ENCODE assay signal across 13 mouse cellular contexts in genomic region chr3:50881437-50882248, GRCm38 (mm10).
DNase-seq lines count a peak whose midpoint lies in the region; ATAC-seq and TF ChIP-seq lines count a peak whose summit lies in the region.
"Had no signal": no experiment of that assay in that cellular context is flagged by ENCODE, and none has a peak within 500 bp of the region (broad histone marks: within the 10 kb centered on the region; RNA-seq: fewer than 3 reads in every experiment).

No protein-coding gene starts in this region.

- no peak for TF ChIP-seq CTCF in E14TG2a.4 (conservative IDR thresholded peaks at IDR 0.05; ENCODE audit: low read length)
- TF ChIP-seq CTCF in brain, embryonic 14.5 days (IDR thresholded peaks at IDR 0.05; ENCODE audit: borderline replicate concordance, extremely low read depth, insufficient read depth, insufficient read length): no peak
- no peak for TF ChIP-seq CTCF in forebrain, postnatal 0 days (IDR thresholded peaks at IDR 0.05; ENCODE audit: low read depth)

- WGBS in forebrain, postnatal 0 days: 9% methylated on average over 9 of the region's 9 CpGs
- WGBS in midbrain, embryonic 13.5 days: 2% methylated on average over 9 of the region's 9 CpGs
- WGBS in liver, embryonic 11.5 days: 24% methylated on average over 9 of the region's 9 CpGs

- peaks cover 23% of the 10 kb centered on the region for H3K4me1 ChIP-seq in E14TG2a.4 (replicated peaks; ENCODE audit: low read depth, low read length)
- 0 out of 2 replicates have a peak, but pooled peaks cover 6% of the 10 kb centered on the region for H3K4me1 ChIP-seq in forebrain, postnatal 0 days (ENCODE audit: insufficient read depth)
- H3K4me1 ChIP-seq in midbrain, embryonic 13.5 days (replicated peaks): peaks cover 19% of the 10 kb centered on the region
- H3K4me1 ChIP-seq in liver, embryonic 11.5 days (replicated peaks; ENCODE audit: control insufficient read depth, insufficient read depth, low read length): no peaks in the 10 kb centered on the region

- TF ChIP-seq POLR2A in brain, embryonic 14.5 days (IDR thresholded peaks at IDR 0.05; ENCODE audit: borderline replicate concordance, extremely low read depth, insufficient read depth, insufficient read length, poor library complexity, severe bottlenecking): no peak

- H3K9ac ChIP-seq in forebrain, postnatal 0 days: no peak overlapping the region
- H3K9ac ChIP-seq in midbrain, embryonic 13.5 days (replicated peaks): no peak overlapping the region
- H3K9ac ChIP-seq in liver, embryonic 11.5 days (ENCODE audit: low read depth, low read length): no peak overlapping the region
- H3K9ac ChIP-seq: liver, embryonic 14.5 days had no signal

- peak; percentile 79 for DNase-seq in brain, embryonic 14.5 days (ENCODE audit: low read depth)
- DNase-seq in forebrain, postnatal 0 days: no peak
- DNase-seq in liver, embryonic 11.5 days (ENCODE audit: low spot score): no peak
- DNase-seq in adrenal gland, postnatal 10 days: no peak
- no peak for DNase-seq in layer of hippocampus, adult 18-20 months (ENCODE audit: low spot score in 2 of 2)
- DNase-seq in urinary bladder, postnatal 4 days (ENCODE audit: low spot score in 2 of 2): no peak
- DNase-seq: cerebellum, postnatal 14 days; heart, postnatal 4 days; thymus, adult 18-20 months had no signal

- no peak overlapping the region for H3K4me2 ChIP-seq in forebrain, postnatal 0 days (ENCODE audit: low read depth)
- peak overlapping the region; percentile 25 for H3K4me2 ChIP-seq in midbrain, embryonic 13.5 days (replicated peaks)
- H3K4me2 ChIP-seq in liver, embryonic 11.5 days: no peak overlapping the region

- H3K9me3 ChIP-seq in E14TG2a.4 (ENCODE audit: low read length): no peaks in the 10 kb centered on the region
- H3K9me3 ChIP-seq in forebrain, postnatal 0 days (ENCODE audit: low read length): no peaks in the 10 kb centered on the region
- H3K9me3 ChIP-seq in midbrain, embryonic 13.5 days: no peaks in the 10 kb centered on the region
- no peaks in the 10 kb centered on the region for H3K9me3 ChIP-seq in liver, embryonic 11.5 days (ENCODE audit: control insufficient read depth, low read length)

- peak overlapping the region; percentile 50 for H3K27ac ChIP-seq in forebrain, postnatal 0 days (ENCODE audit: low read depth, low read length)
- H3K27ac ChIP-seq in midbrain, embryonic 13.5 days: peak overlapping the region; percentile 75
- H3K27ac ChIP-seq in liver, embryonic 11.5 days (ENCODE audit: low read depth, low read length): no peak overlapping the region
- H3K27ac ChIP-seq: liver, embryonic 14.5 days had no signal

- H3K4me3 ChIP-seq in E14TG2a.4 (replicated peaks; ENCODE audit: low read length): peak overlapping the region; percentile 41; the same call in 1 of the 2 replicates
- H3K4me3 ChIP-seq in forebrain, postnatal 0 days (ENCODE audit: low read depth, low read length): no peak overlapping the region
- H3K4me3 ChIP-seq in midbrain, embryonic 13.5 days (replicated peaks): no peak overlapping the region
- H3K4me3 ChIP-seq in liver, embryonic 11.5 days (ENCODE audit: low read depth, low read length): no peak overlapping the region

- H3K27me3 ChIP-seq in E14TG2a.4 (ENCODE audit: insufficient read depth, low read length): peaks cover 7% of the 10 kb centered on the region; the same call in 1 of the 2 replicates
- no peaks in the 10 kb centered on the region for H3K27me3 ChIP-seq in forebrain, postnatal 0 days (ENCODE audit: insufficient read depth, low read length)
- no peaks in the 10 kb centered on the region for H3K27me3 ChIP-seq in midbrain, embryonic 13.5 days
- H3K27me3 ChIP-seq in liver, embryonic 11.5 days (replicated peaks; ENCODE audit: control insufficient read depth, insufficient read depth, low read length): no peaks in the 10 kb centered on the region
- H3K27me3 ChIP-seq: CH12.LX had no signal

- no peaks in the 10 kb centered on the region for H3K36me3 ChIP-seq in E14TG2a.4 (ENCODE audit: insufficient read depth, low read length)
- no peaks in the 10 kb centered on the region for H3K36me3 ChIP-seq in forebrain, postnatal 0 days (ENCODE audit: insufficient read depth)
- H3K36me3 ChIP-seq in midbrain, embryonic 13.5 days: no peaks in the 10 kb centered on the region
- H3K36me3 ChIP-seq in liver, embryonic 11.5 days (ENCODE audit: control insufficient read depth, insufficient read depth, low read length): no peaks in the 10 kb centered on the region

- ATAC-seq in forebrain, postnatal 0 days: peak; percentile 69
- peak; percentile 86 for ATAC-seq in midbrain, embryonic 13.5 days
- no peak for ATAC-seq in liver, embryonic 11.5 days (replicated peaks; ENCODE audit: low FRiP score)
